Mouse (Mus musculus): ENCODE results near the gene Igf2bp3. TPM values are rescaled to one million over a fixed set of nuclear protein-coding genes. Genes with fewer than 3 reads are reported as not detected.

Igf2bp3 gene
- polyA plus RNA-seq, 1 experiment from 2014 or later = 145 TPM

- H3K4me2 ChIP-seq = no peak overlapping the region
- no peak overlapping the region for H3K4me3 ChIP-seq (ENCODE audit: low read depth, low read length)
- no peaks in the 10 kb centered on the region for H3K36me3 ChIP-seq (ENCODE audit: control insufficient read depth, insufficient read depth, low read length)
- H3K9me3 ChIP-seq (ENCODE audit: control insufficient read depth, low read length) = no peaks in the 10 kb centered on the region
- ATAC-seq (ENCODE audit: low FRiP score) = peak; percentile 49; the same call in 1 of the 2 replicates
- no peak overlapping the region for H3K27ac ChIP-seq (ENCODE audit: low read depth, low read length)
- WGBS = 41% methylated on average over 8 of the region's 8 CpGs
- peaks cover 14% of the 10 kb centered on the region for H3K4me1 ChIP-seq (ENCODE audit: control insufficient read depth, insufficient read depth, low read length)
- no peak overlapping the region for H3K9ac ChIP-seq (ENCODE audit: low read length)
- no peaks in the 10 kb centered on the region for H3K27me3 ChIP-seq (ENCODE audit: control insufficient read depth, insufficient read depth, low read length)
- DNase-seq (ENCODE audit: low spot score, missing footprints) = peak; percentile 93
Observed at GRCm38 (mm10) chr6:49057053-49058021, 157.4 kb downstream of the Igf2bp3 start.

- Histone ChIP-seq H3K27me3 (ENCODE audit: control insufficient read depth, insufficient read depth, low read length) (no peaks in the 10 kb centered on the region), H3K9ac (ENCODE audit: low read length) (no peak overlapping the region), H3K36me3 (ENCODE audit: control insufficient read depth, insufficient read depth, low read length) (no peaks in the 10 kb centered on the region), H3K4me3 (ENCODE audit: low read depth, low read length) (no peak overlapping the region), H3K9me3 (ENCODE audit: control insufficient read depth, low read length) (no peaks in the 10 kb centered on the region), H3K4me1 (ENCODE audit: control insufficient read depth, insufficient read depth, low read length) (peaks cover 14% of the 10 kb centered on the region), H3K27ac (ENCODE audit: low read depth, low read length) (no peak overlapping the region; the same call in 1 of the 2 replicates), H3K4me2 (no peak overlapping the region)
- WGBS = 55% methylated on average over 9 of the region's 9 CpGs
- DNase-seq (ENCODE audit: low spot score, missing footprints) (peak; percentile 91), ATAC-seq (ENCODE audit: low FRiP score) (no peak)
Observed at GRCm38 (mm10) chr6:49056009-49056408, 158.7 kb downstream of the Igf2bp3 start.

GRCm38 (mm10) chr6:49055256-49055733, 159.5 kb downstream of the Igf2bp3 start:
- Histone ChIP-seq H3K4me3 (ENCODE audit: low read depth, low read length) (no peak overlapping the region), H3K9ac (ENCODE audit: low read length) (no peak overlapping the region)
- ATAC-seq (ENCODE audit: low FRiP score) = peak; percentile 82

GRCm38 (mm10) chr6:49052191-49052590, 162.6 kb downstream of the Igf2bp3 start:
- Histone ChIP-seq H3K27ac (ENCODE audit: low read depth, low read length) (no peak overlapping the region), H3K27me3 (ENCODE audit: control insufficient read depth, insufficient read depth, low read length) (no peaks in the 10 kb centered on the region), H3K9ac (ENCODE audit: low read length) (no peak overlapping the region), H3K9me3 (ENCODE audit: control insufficient read depth, low read length) (no peaks in the 10 kb centered on the region), H3K4me1 (ENCODE audit: control insufficient read depth, insufficient read depth, low read length) (peaks cover 16% of the 10 kb centered on the region), H3K4me2 (no peak overlapping the region), H3K36me3 (ENCODE audit: control insufficient read depth, insufficient read depth, low read length) (no peaks in the 10 kb centered on the region), H3K4me3 (ENCODE audit: low read depth, low read length) (no peak overlapping the region)
- no peak for ATAC-seq (ENCODE audit: low FRiP score)
- DNase-seq (ENCODE audit: low spot score, missing footprints) = peak; percentile 74
- WGBS = 72% methylated on average over 5 of the region's 5 CpGs

More at GRCm38 (mm10) chr6:49055256-49055733, 159.5 kb downstream of the Igf2bp3 start:
- Histone ChIP-seq H3K4me1 (ENCODE audit: control insufficient read depth, insufficient read depth, low read length) (peaks cover 16% of the 10 kb centered on the region), H3K36me3 (ENCODE audit: control insufficient read depth, insufficient read depth, low read length) (no peaks in the 10 kb centered on the region), H3K4me2 (no peak overlapping the region), H3K9me3 (ENCODE audit: control insufficient read depth, low read length) (no peaks in the 10 kb centered on the region), H3K27me3 (ENCODE audit: control insufficient read depth, insufficient read depth, low read length) (no peaks in the 10 kb centered on the region), H3K27ac (ENCODE audit: low read depth, low read length) (peak overlapping the region; percentile 74)
- WGBS = 4% methylated on average over 7 of the region's 7 CpGs
- DNase-seq (ENCODE audit: low spot score, missing footprints) = peak; percentile 90

- peak; percentile 79 for DNase-seq (ENCODE audit: low spot score, missing footprints)
- WGBS = 36% methylated on average over 11 of the region's 11 CpGs
- Histone ChIP-seq H3K27ac (ENCODE audit: low read depth, low read length) (no peak overlapping the region), H3K9ac (ENCODE audit: low read length) (no peak overlapping the region), H3K9me3 (ENCODE audit: control insufficient read depth, low read length) (no peaks in the 10 kb centered on the region), H3K4me3 (ENCODE audit: low read depth, low read length) (no peak overlapping the region), H3K4me1 (ENCODE audit: control insufficient read depth, insufficient read depth, low read length) (peaks cover 14% of the 10 kb centered on the region), H3K27me3 (ENCODE audit: control insufficient read depth, insufficient read depth, low read length) (no peaks in the 10 kb centered on the region), H3K36me3 (ENCODE audit: control insufficient read depth, insufficient read depth, low read length) (no peaks in the 10 kb centered on the region), H3K4me2 (no peak overlapping the region)
- no peak for ATAC-seq (ENCODE audit: low FRiP score)
Observed at GRCm38 (mm10) chr6:49050677-49051410, 163.9 kb downstream of the Igf2bp3 start.

GRCm38 (mm10) chr6:49048395-49048794, 166.4 kb downstream of the Igf2bp3 start:
- no peak overlapping the region for H3K27ac ChIP-seq (ENCODE audit: low read depth, low read length)
- H3K4me1 ChIP-seq (ENCODE audit: control insufficient read depth, insufficient read depth, low read length) = peaks cover 2% of the 10 kb centered on the region; the same call in 1 of the 2 replicates
- no peak for DNase-seq (ENCODE audit: low spot score, missing footprints)
- H3K4me3 ChIP-seq (ENCODE audit: low read depth, low read length) = no peak overlapping the region
- no peak overlapping the region for H3K4me2 ChIP-seq
- WGBS = 93% methylated on average over 10 of the region's 10 CpGs
- no peak overlapping the region for H3K9ac ChIP-seq (ENCODE audit: low read length)
- no peaks in the 10 kb centered on the region for H3K9me3 ChIP-seq (ENCODE audit: control insufficient read depth, low read length)
- H3K27me3 ChIP-seq (ENCODE audit: control insufficient read depth, insufficient read depth, low read length) = no peaks in the 10 kb centered on the region
- ATAC-seq (ENCODE audit: low FRiP score) = no peak
- H3K36me3 ChIP-seq (ENCODE audit: control insufficient read depth, insufficient read depth, low read length) = no peaks in the 10 kb centered on the region

- 82% methylated on average over 10 of the region's 10 CpGs for WGBS
- H3K36me3 ChIP-seq (ENCODE audit: control insufficient read depth, insufficient read depth, low read length) = no peaks in the 10 kb centered on the region
Observed at GRCm38 (mm10) chr6:49047848-49048247, 166.9 kb downstream of the Igf2bp3 start.

GRCm38 (mm10) chr6:49046976-49047375, 167.8 kb downstream of the Igf2bp3 start:
- no peak overlapping the region for H3K4me3 ChIP-seq (ENCODE audit: low read depth, low read length)
- 81% methylated on average over 8 of the region's 8 CpGs for WGBS
- H3K9me3 ChIP-seq (ENCODE audit: control insufficient read depth, low read length) = no peaks in the 10 kb centered on the region
- no peaks in the 10 kb centered on the region for H3K36me3 ChIP-seq (ENCODE audit: control insufficient read depth, insufficient read depth, low read length)
- DNase-seq (ENCODE audit: low spot score, missing footprints) = no peak
- ATAC-seq (ENCODE audit: low FRiP score) = no peak
- no peak overlapping the region for H3K4me2 ChIP-seq
- H3K4me1 ChIP-seq (ENCODE audit: control insufficient read depth, insufficient read depth, low read length) = peaks cover 2% of the 10 kb centered on the region; the same call in 1 of the 2 replicates
- H3K27ac ChIP-seq (ENCODE audit: low read depth, low read length) = no peak overlapping the region
- H3K27me3 ChIP-seq (ENCODE audit: control insufficient read depth, insufficient read depth, low read length) = no peaks in the 10 kb centered on the region
- no peak overlapping the region for H3K9ac ChIP-seq (ENCODE audit: low read length)

More at GRCm38 (mm10) chr6:49047848-49048247, 166.9 kb downstream of the Igf2bp3 start:
- H3K27me3 ChIP-seq (ENCODE audit: control insufficient read depth, insufficient read depth, low read length) = no peaks in the 10 kb centered on the region
- no peak overlapping the region for H3K27ac ChIP-seq (ENCODE audit: low read depth, low read length)
- no peaks in the 10 kb centered on the region for H3K9me3 ChIP-seq (ENCODE audit: control insufficient read depth, low read length)
- H3K4me3 ChIP-seq (ENCODE audit: low read depth, low read length) = no peak overlapping the region
- no peak overlapping the region for H3K9ac ChIP-seq (ENCODE audit: low read length)
- peaks cover 2% of the 10 kb centered on the region; the same call in 1 of the 2 replicates for H3K4me1 ChIP-seq (ENCODE audit: control insufficient read depth, insufficient read depth, low read length)
- peak; percentile 14 for DNase-seq (ENCODE audit: low spot score, missing footprints)
- no peak overlapping the region for H3K4me2 ChIP-seq
- no peak for ATAC-seq (ENCODE audit: low FRiP score)

Data from midbrain, embryonic 11.5 days (tissue).